24 mouse cellular contexts compared by ENCODE assay signal in the genomic region with DNA sequence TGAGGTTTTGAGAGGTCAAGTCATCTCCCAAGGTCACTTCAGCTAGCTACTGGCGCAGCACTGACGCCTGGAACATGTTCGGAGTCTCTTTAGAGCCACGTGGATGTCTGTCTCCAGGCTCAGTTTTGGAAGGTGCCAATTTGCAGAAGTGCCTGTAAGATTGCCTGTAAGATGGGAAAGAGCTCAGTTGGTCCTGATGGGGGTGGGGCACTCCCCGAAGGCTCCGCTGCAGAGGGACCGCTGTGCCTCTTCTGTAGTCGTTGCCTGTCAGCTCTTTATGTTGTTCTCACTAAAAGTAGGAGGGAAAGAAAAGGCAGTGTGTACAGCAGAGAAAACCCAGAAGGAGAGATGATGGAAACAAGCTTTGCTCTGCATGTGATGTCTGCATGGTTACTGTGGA.
A peak's percentile ranks its signal among the peaks of the same experiment; 100 is the strongest.
DNase-seq lines count a peak whose midpoint lies in the region; ATAC-seq and TF ChIP-seq lines count a peak whose summit lies in the region.
"Had no signal": no experiment of that assay in that cellular context is flagged by ENCODE, and none has a peak within 500 bp of the region (broad histone marks: within the 10 kb centered on the region; RNA-seq: fewer than 3 reads in every experiment).

No protein-coding gene starts in this region.

- WGBS in hindbrain, embryonic 13.5 days = 65% methylated on average over 8 of the region's 8 CpGs
- 76% methylated on average over 8 of the region's 8 CpGs for WGBS in hindbrain, embryonic 11.5 days
- 54% methylated on average over 8 of the region's 8 CpGs for WGBS in midbrain, embryonic 16.5 days
- WGBS in midbrain, embryonic 14.5 days = 61% methylated on average over 8 of the region's 8 CpGs
- 45% methylated on average over 8 of the region's 8 CpGs for WGBS in forebrain, embryonic 15.5 days

- H3K4me2 ChIP-seq in hindbrain, embryonic 13.5 days = no peak overlapping the region
- no peak overlapping the region for H3K4me2 ChIP-seq in hindbrain, embryonic 11.5 days (replicated peaks; ENCODE audit: low read depth, low read length)
- no peak overlapping the region for H3K4me2 ChIP-seq in midbrain, embryonic 16.5 days (ENCODE audit: low read length)
- no peak overlapping the region for H3K4me2 ChIP-seq in midbrain, embryonic 14.5 days (ENCODE audit: low read length)
- no peak overlapping the region for H3K4me2 ChIP-seq in forebrain, embryonic 15.5 days (replicated peaks)
- H3K4me2 ChIP-seq: heart, embryonic 13.5 days; hindbrain, embryonic 15.5 days; intestine, embryonic 15.5 days; lung, embryonic 15.5 days; stomach, embryonic 15.5 days had no signal

- peaks cover 70% of the 10 kb centered on the region for H3K4me1 ChIP-seq in hindbrain, embryonic 13.5 days (replicated peaks)
- H3K4me1 ChIP-seq in hindbrain, embryonic 11.5 days (replicated peaks; ENCODE audit: control insufficient read depth, insufficient read depth, low read length) = peaks cover 21% of the 10 kb centered on the region
- peaks cover 58% of the 10 kb centered on the region for H3K4me1 ChIP-seq in midbrain, embryonic 16.5 days (ENCODE audit: control insufficient read depth, insufficient read depth, low read length)
- H3K4me1 ChIP-seq in midbrain, embryonic 14.5 days (ENCODE audit: control insufficient read depth, insufficient read depth, low read length) = peaks cover 55% of the 10 kb centered on the region
- peaks cover 30% of the 10 kb centered on the region for H3K4me1 ChIP-seq in cortical plate, adult 2 months (ENCODE audit: control insufficient read depth, insufficient read depth, low read length)
- peaks cover 59% of the 10 kb centered on the region for H3K4me1 ChIP-seq in forebrain, embryonic 15.5 days

- no peak for TF ChIP-seq CTCF in cortical plate, adult 2 months (IDR thresholded peaks at IDR 0.05; ENCODE audit: extremely low read depth, insufficient read depth, low read length)

- ATAC-seq in hindbrain, embryonic 13.5 days (ENCODE audit: low FRiP score) = no peak
- no peak for ATAC-seq in hindbrain, embryonic 11.5 days (ENCODE audit: low FRiP score)
- no peak for ATAC-seq in midbrain, embryonic 16.5 days
- ATAC-seq in midbrain, embryonic 14.5 days (ENCODE audit: low FRiP score, low TSS enrichment) = no peak
- ATAC-seq in forebrain, embryonic 15.5 days (replicated peaks) = no peak
- ATAC-seq: intestine, embryonic 15.5 days had no signal

- no peak overlapping the region for H3K9ac ChIP-seq in hindbrain, embryonic 13.5 days
- H3K9ac ChIP-seq in hindbrain, embryonic 11.5 days (ENCODE audit: low read depth, low read length) = no peak overlapping the region
- H3K9ac ChIP-seq in midbrain, embryonic 16.5 days (ENCODE audit: low read depth, low read length) = no peak overlapping the region
- H3K9ac ChIP-seq in midbrain, embryonic 14.5 days (replicated peaks; ENCODE audit: low read length) = no peak overlapping the region
- no peak overlapping the region for H3K9ac ChIP-seq in forebrain, embryonic 15.5 days (replicated peaks)
- H3K9ac ChIP-seq: heart, embryonic 13.5 days; hindbrain, embryonic 15.5 days; intestine, embryonic 15.5 days; liver, embryonic 14.5 days; lung, embryonic 15.5 days; stomach, embryonic 15.5 days had no signal

- no peaks in the 10 kb centered on the region for H3K27me3 ChIP-seq in hindbrain, embryonic 13.5 days
- no peaks in the 10 kb centered on the region for H3K27me3 ChIP-seq in hindbrain, embryonic 11.5 days (ENCODE audit: control insufficient read depth, insufficient read depth, low read length)
- no peaks in the 10 kb centered on the region for H3K27me3 ChIP-seq in midbrain, embryonic 16.5 days (ENCODE audit: control insufficient read depth, insufficient read depth, low read depth, low read length)
- H3K27me3 ChIP-seq in midbrain, embryonic 14.5 days (ENCODE audit: control insufficient read depth, insufficient read depth, low read length) = no peaks in the 10 kb centered on the region
- H3K27me3 ChIP-seq in forebrain, embryonic 15.5 days = no peaks in the 10 kb centered on the region
- H3K27me3 ChIP-seq: hindbrain, embryonic 15.5 days; intestine, embryonic 15.5 days; lung, embryonic 15.5 days; stomach, embryonic 15.5 days had no signal

- H3K36me3 ChIP-seq in hindbrain, embryonic 13.5 days = no peaks in the 10 kb centered on the region
- H3K36me3 ChIP-seq in hindbrain, embryonic 11.5 days (ENCODE audit: control insufficient read depth, insufficient read depth, low read length) = no peaks in the 10 kb centered on the region
- H3K36me3 ChIP-seq in midbrain, embryonic 16.5 days (ENCODE audit: control insufficient read depth, insufficient read depth, low read length) = no peaks in the 10 kb centered on the region
- H3K36me3 ChIP-seq in midbrain, embryonic 14.5 days (ENCODE audit: control insufficient read depth, insufficient read depth, low read length) = no peaks in the 10 kb centered on the region
- no peaks in the 10 kb centered on the region for H3K36me3 ChIP-seq in forebrain, embryonic 15.5 days
- H3K36me3 ChIP-seq: heart, embryonic 13.5 days; hindbrain, embryonic 15.5 days; intestine, embryonic 15.5 days; lung, embryonic 15.5 days; stomach, embryonic 15.5 days had no signal

- no peak for DNase-seq in hindbrain, embryonic 11.5 days (ENCODE audit: low spot score)
- no peak for DNase-seq in midbrain, embryonic 14.5 days
- no peak for DNase-seq in thymus, postnatal 4 days
- DNase-seq: adrenal gland, adult 8-10 months; B cell, adult 2 months; cerebellum, adult 8-10 months; gastrocnemius, postnatal 36 days; heart, adult 2 months; heart, postnatal 14 days; kidney, adult 8-10 months; kidney, postnatal 10 days; lung, postnatal 36 days; thymus, postnatal 25 days had no signal

- H3K27ac ChIP-seq in hindbrain, embryonic 13.5 days = 0 out of 2 replicates have a peak overlapping the region, but pooled peaks have one; percentile 0
- no peak overlapping the region for H3K27ac ChIP-seq in hindbrain, embryonic 11.5 days (ENCODE audit: low read depth, low read length)
- peak overlapping the region; percentile 23; the same call in 1 of the 2 replicates for H3K27ac ChIP-seq in midbrain, embryonic 16.5 days (ENCODE audit: low read length)
- no peak overlapping the region for H3K27ac ChIP-seq in midbrain, embryonic 14.5 days (replicated peaks; ENCODE audit: low read depth, low read length)
- H3K27ac ChIP-seq in cortical plate, adult 2 months (ENCODE audit: insufficient read depth, low read length) = 0 out of 2 replicates have a peak overlapping the region, but pooled peaks have one; percentile 30
- H3K27ac ChIP-seq in forebrain, embryonic 15.5 days (replicated peaks) = peak overlapping the region; percentile 15; the same call in 1 of the 2 replicates
- H3K27ac ChIP-seq: heart, adult 2 months; heart, embryonic 13.5 days; hindbrain, embryonic 15.5 days; intestine, embryonic 15.5 days; liver, embryonic 14.5 days; lung, embryonic 15.5 days; stomach, embryonic 15.5 days had no signal

- TF ChIP-seq POLR2A in cortical plate, adult 2 months (IDR thresholded peaks at IDR 0.05; ENCODE audit: extremely low read depth, insufficient read depth, low read length) = peak; percentile 44; the same call in 1 of the 2 replicates

- H3K9me3 ChIP-seq in hindbrain, embryonic 13.5 days = no peaks in the 10 kb centered on the region
- H3K9me3 ChIP-seq in hindbrain, embryonic 11.5 days (ENCODE audit: control insufficient read depth, low read length) = no peaks in the 10 kb centered on the region
- no peaks in the 10 kb centered on the region for H3K9me3 ChIP-seq in midbrain, embryonic 16.5 days (replicated peaks; ENCODE audit: control insufficient read depth, low read length, poor library complexity, severe bottlenecking)
- H3K9me3 ChIP-seq in midbrain, embryonic 14.5 days (ENCODE audit: control insufficient read depth, low read length) = no peaks in the 10 kb centered on the region
- H3K9me3 ChIP-seq in forebrain, embryonic 15.5 days = no peaks in the 10 kb centered on the region
- H3K9me3 ChIP-seq: heart, embryonic 13.5 days; hindbrain, embryonic 15.5 days; intestine, embryonic 15.5 days; lung, embryonic 15.5 days; megakaryocyte, embryonic 14.5 days; stomach, embryonic 15.5 days had no signal

- no peak overlapping the region for H3K4me3 ChIP-seq in hindbrain, embryonic 13.5 days
- H3K4me3 ChIP-seq in hindbrain, embryonic 11.5 days (ENCODE audit: low read depth, low read length) = no peak overlapping the region
- no peak overlapping the region for H3K4me3 ChIP-seq in midbrain, embryonic 16.5 days (ENCODE audit: low read depth, low read length)
- H3K4me3 ChIP-seq in midbrain, embryonic 14.5 days (replicated peaks; ENCODE audit: low read depth, low read length) = no peak overlapping the region
- H3K4me3 ChIP-seq in cortical plate, adult 2 months (ENCODE audit: insufficient read depth, low read length) = no peak overlapping the region
- H3K4me3 ChIP-seq in forebrain, embryonic 15.5 days = no peak overlapping the region
- H3K4me3 ChIP-seq: heart, adult 2 months; heart, embryonic 13.5 days; hindbrain, embryonic 15.5 days; intestine, embryonic 15.5 days; lung, embryonic 15.5 days; megakaryocyte, embryonic 14.5 days; stomach, embryonic 15.5 days had no signal

Comparison
In these comparisons a context has a peak if more than half of its experiments do, and no peak if none do; other contexts are left out.
1. H3K27ac ChIP-seq: peak in hindbrain, embryonic 13.5 days (single experiment), midbrain, embryonic 16.5 days (single experiment), cortical plate, adult 2 months (single experiment) and forebrain, embryonic 15.5 days (single experiment); none in hindbrain, embryonic 11.5 days (single experiment) and midbrain, embryonic 14.5 days (single experiment).